Mouse (Mus musculus): ENCODE measurements around the gene Fam20a. TPM values are rescaled to one million over a fixed set of nuclear protein-coding genes. Genes with fewer than 3 reads are reported as not detected.
A peak's percentile ranks its signal among the peaks of the same experiment; 100 is the strongest.

Gene Fam20a
- 3.0 and 3.4 TPM in 2 replicates for polyA plus RNA-seq (2012; rRNA removed)
- polyA plus RNA-seq (2014; fragmentation: Nextera tagmentation; extraction: Ambion mirVana), result 3.8 and 4.1 TPM in 2 replicates

DNA sequence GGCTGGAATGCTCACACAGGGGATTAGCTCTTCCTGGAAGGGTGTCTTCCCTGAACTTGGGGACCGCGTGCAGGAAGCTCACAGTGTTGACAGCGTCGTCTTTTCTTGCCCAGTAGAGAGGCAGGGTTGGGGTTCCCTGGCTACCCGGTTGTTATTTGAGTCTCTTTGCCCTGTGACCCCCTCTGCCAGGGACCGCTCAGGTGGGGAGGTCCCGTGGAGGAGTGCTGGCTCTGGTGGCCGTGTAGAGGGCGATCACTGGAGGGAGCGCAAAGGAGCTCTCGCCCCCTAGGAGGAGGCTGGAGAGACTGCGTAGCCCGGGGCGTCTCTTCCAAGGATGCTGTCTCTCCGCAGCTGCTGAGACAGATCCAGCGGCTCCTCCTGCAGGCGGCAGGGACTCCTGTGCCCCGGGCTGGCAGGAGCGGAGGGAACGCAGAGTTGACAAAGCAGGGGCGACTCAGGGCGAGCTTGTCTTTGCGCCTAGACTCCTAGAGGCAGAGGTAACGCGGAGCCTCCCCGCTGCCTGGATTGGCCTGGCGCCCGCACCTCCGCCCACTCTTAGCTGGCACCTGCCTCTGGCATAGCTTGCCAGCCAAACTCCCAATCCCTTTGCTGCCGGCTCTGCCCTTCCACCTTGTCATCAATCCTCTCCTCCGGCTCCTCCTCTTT lies at the start of gene Fam20a:
Gene Fam20a, minus strand, starts transcription at position 499 of the 666 bp plus-strand sequence.
- Histone ChIP-seq H3K9ac (replicated peaks) (no peak within 1 kb of the TSS), H3K9me3 (ENCODE audit: control insufficient read depth, low read length) (no peaks in the 10 kb centered on the region), H3K27me3 (ENCODE audit: control insufficient read depth, insufficient read depth, low read length) (peaks cover 8% of the 10 kb centered on the region; the same call in 1 of the 2 replicates), H3K4me3 (ENCODE audit: insufficient read depth in 1 of 2, low read depth in 2 of 2, low read length in 2 of 2) (peak within 1 kb of the TSS; percentile 23 to 41), H3K36me3 (replicated peaks; ENCODE audit: control insufficient read depth, insufficient read depth, low read depth) (no peaks in the 10 kb centered on the region), H3K27ac (no peak within 1 kb of the TSS; the same call in 1 of the 2 replicates), H3K4me2 (ENCODE audit: low read depth) (peak within 1 kb of the TSS; percentile 40), H3K4me1 (replicated peaks; ENCODE audit: control insufficient read depth in 2 of 2, insufficient read depth in 2 of 2, low read length in 1 of 2) (peaks cover 0 to 11% of the 10 kb centered on the region in 2 experiments; a peak in 1 of 4 replicates)
- DNase-seq (ENCODE audit: low read depth in 3 of 3, low spot score in 3 of 3), result no peak
- 2% methylated on average over 31 of the region's 31 CpGs for WGBS (ENCODE audit: insufficient replicate concordance)
- TF ChIP-seq EP300 (IDR thresholded peaks at IDR 0.05; ENCODE audit: low read depth) (no peak), CTCF (IDR thresholded peaks at IDR 0.05; ENCODE audit: low read depth) (0 out of 2 replicates have a peak, but pooled peaks have one; percentile 2)
- ATAC-seq (ENCODE audit: insufficient read depth), result no peak

DNA sequence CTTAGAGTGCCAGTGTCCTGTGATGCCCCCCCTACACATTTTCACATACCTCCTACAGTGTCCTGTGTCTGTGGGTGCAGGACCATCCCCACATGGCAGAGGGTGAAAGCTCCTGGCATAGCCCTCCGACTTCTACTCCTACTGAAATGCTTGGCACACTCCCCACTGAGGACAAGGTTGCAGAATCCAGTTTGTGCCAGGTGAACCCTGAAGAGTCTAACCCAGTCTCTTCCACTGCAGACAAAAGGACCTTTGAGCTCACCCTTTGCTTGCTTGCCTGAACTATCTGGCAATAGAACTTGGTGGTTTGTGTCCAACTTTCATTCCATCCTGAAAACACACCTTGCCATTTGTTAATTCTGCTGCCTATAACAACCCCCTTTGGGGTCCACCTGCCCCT lies 49.3 kb upstream of the Fam20a start:
- 42% methylated on average over 1 of the region's 1 CpGs for WGBS (ENCODE audit: insufficient replicate concordance)
- no peak for TF ChIP-seq EP300 (IDR thresholded peaks at IDR 0.05; ENCODE audit: low read depth)
- TF ChIP-seq CTCF (IDR thresholded peaks at IDR 0.05; ENCODE audit: low read depth), result no peak
- no peak overlapping the region for H3K4me2 ChIP-seq (ENCODE audit: low read depth)
- no peak overlapping the region for H3K9ac ChIP-seq (replicated peaks)
- peaks cover 0 to 2% of the 10 kb centered on the region in 2 experiments; a peak in 1 of 4 replicates for H3K4me1 ChIP-seq (replicated peaks; ENCODE audit: control insufficient read depth in 2 of 2, insufficient read depth in 2 of 2, low read length in 1 of 2)
- H3K27ac ChIP-seq, result no peak overlapping the region
- no peak for DNase-seq (ENCODE audit: low read depth in 3 of 3, low spot score in 3 of 3)
- no peaks in the 10 kb centered on the region for H3K9me3 ChIP-seq (ENCODE audit: control insufficient read depth, low read length)
- ATAC-seq (ENCODE audit: insufficient read depth), result no peak
- no peaks in the 10 kb centered on the region for H3K27me3 ChIP-seq (ENCODE audit: control insufficient read depth, insufficient read depth, low read length)
- no peak overlapping the region for H3K4me3 ChIP-seq (ENCODE audit: insufficient read depth in 1 of 2, low read depth in 2 of 2, low read length in 2 of 2)
- no peaks in the 10 kb centered on the region for H3K36me3 ChIP-seq (replicated peaks; ENCODE audit: control insufficient read depth, insufficient read depth, low read depth)

DNA sequence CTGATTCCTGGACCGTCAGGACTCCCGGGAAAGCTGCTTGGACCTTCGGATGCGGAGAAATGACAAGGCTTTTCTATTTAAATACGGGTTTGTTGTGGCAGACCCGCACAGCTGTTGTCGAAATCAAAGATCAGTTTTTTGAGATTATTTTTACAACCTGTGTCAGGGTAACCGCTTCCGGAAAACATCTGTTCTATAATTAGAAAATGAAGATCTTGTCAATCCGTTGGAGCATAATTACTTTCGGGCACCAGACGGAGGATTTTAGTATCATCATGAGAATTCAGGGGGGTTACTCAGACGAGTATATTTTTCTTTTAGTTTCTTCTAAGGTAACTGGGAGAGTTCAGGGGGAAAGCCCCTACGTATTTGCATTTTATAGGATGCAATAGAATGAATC lies 48.1 kb upstream of the Fam20a start:
- H3K4me3 ChIP-seq (ENCODE audit: insufficient read depth in 1 of 2, low read depth in 2 of 2, low read length in 2 of 2), result no peak overlapping the region
- WGBS (ENCODE audit: insufficient replicate concordance), result 73% methylated on average over 14 of the region's 14 CpGs
- no peak overlapping the region for H3K4me2 ChIP-seq (ENCODE audit: low read depth)

DNA sequence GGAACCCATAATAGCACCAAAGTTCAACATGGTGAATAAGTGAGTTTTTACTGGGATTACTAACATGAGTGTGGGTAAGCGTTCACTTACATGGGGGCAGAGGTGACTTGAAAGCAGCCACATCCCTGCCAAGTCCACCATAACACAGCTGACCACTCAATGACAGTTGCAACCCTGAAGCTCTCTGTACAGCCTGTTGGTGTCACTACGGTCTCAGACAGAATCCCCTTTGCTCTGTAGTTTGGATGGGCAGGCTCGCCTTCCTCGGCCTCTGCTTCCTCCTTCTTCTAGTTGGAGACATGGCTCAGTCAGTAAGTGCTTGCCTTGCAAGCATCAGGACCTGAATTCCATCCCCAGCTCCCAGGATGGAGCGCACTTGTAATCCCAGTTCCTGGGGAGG lies 47.0 kb upstream of the Fam20a start:
- TF ChIP-seq CTCF (IDR thresholded peaks at IDR 0.05; ENCODE audit: low read depth) (peak; percentile 14; the same call in 1 of the 2 replicates), EP300 (IDR thresholded peaks at IDR 0.05; ENCODE audit: low read depth) (no peak)
- DNase-seq (ENCODE audit: low read depth in 3 of 3, low spot score in 3 of 3), result no peak
- no peak overlapping the region for H3K4me2 ChIP-seq (ENCODE audit: low read depth)
- WGBS (ENCODE audit: insufficient replicate concordance), result 62% methylated on average over 5 of the region's 5 CpGs
- no peak overlapping the region for H3K27ac ChIP-seq
- ATAC-seq (ENCODE audit: insufficient read depth), result no peak
- H3K4me1 ChIP-seq (replicated peaks; ENCODE audit: control insufficient read depth in 2 of 2, insufficient read depth in 2 of 2, low read length in 1 of 2), result peaks cover 0 to 2% of the 10 kb centered on the region in 2 experiments; a peak in 1 of 4 replicates
- no peaks in the 10 kb centered on the region for H3K27me3 ChIP-seq (ENCODE audit: control insufficient read depth, insufficient read depth, low read length)
- no peaks in the 10 kb centered on the region for H3K36me3 ChIP-seq (replicated peaks; ENCODE audit: control insufficient read depth, insufficient read depth, low read depth)
- no peak overlapping the region for H3K4me3 ChIP-seq (ENCODE audit: insufficient read depth in 1 of 2, low read depth in 2 of 2, low read length in 2 of 2)
- H3K9me3 ChIP-seq (ENCODE audit: control insufficient read depth, low read length), result no peaks in the 10 kb centered on the region
- no peak overlapping the region for H3K9ac ChIP-seq (replicated peaks)

More for the DNA sequence above, 48.1 kb upstream of the Fam20a start:
- Histone ChIP-seq H3K9ac (replicated peaks) (no peak overlapping the region), H3K27ac (no peak overlapping the region), H3K27me3 (ENCODE audit: control insufficient read depth, insufficient read depth, low read length) (no peaks in the 10 kb centered on the region), H3K36me3 (replicated peaks; ENCODE audit: control insufficient read depth, insufficient read depth, low read depth) (no peaks in the 10 kb centered on the region), H3K4me1 (replicated peaks; ENCODE audit: control insufficient read depth in 2 of 2, insufficient read depth in 2 of 2, low read length in 1 of 2) (peaks cover 0 to 2% of the 10 kb centered on the region in 2 experiments; a peak in 1 of 4 replicates), H3K9me3 (ENCODE audit: control insufficient read depth, low read length) (no peaks in the 10 kb centered on the region)
- ATAC-seq (ENCODE audit: insufficient read depth) (no peak), DNase-seq (ENCODE audit: low read depth in 3 of 3, low spot score in 3 of 3) (no peak)
- no peak for TF ChIP-seq EP300 (IDR thresholded peaks at IDR 0.05; ENCODE audit: low read depth)

DNA sequence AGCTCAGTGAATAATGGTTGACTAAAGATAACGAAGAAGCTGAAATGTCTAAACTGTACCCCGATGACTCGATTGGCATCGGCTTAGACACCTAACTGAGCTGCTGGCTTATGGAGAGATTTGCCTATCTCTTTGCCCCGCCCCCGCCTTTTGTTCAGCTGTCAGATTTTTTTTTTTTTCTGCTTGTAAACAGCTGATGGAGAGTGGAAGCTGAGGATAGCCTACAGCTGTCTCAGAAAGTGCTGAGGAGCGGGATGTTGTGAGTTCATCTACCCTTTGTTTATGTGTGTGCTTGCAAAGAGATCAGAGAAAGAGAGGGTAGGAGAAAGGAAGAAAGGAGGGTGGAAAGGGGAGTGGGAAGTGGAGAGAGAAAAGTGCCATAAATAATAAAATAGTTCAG lies 38.0 kb upstream of the Fam20a start:
- DNase-seq (ENCODE audit: low read depth in 3 of 3, low spot score in 3 of 3) (no peak), ATAC-seq (ENCODE audit: insufficient read depth) (no peak)
- Histone ChIP-seq H3K27ac (no peak overlapping the region), H3K9me3 (ENCODE audit: control insufficient read depth, low read length) (no peaks in the 10 kb centered on the region), H3K9ac (replicated peaks) (no peak overlapping the region), H3K27me3 (ENCODE audit: control insufficient read depth, insufficient read depth, low read length) (no peaks in the 10 kb centered on the region), H3K4me3 (ENCODE audit: insufficient read depth in 1 of 2, low read depth in 2 of 2, low read length in 2 of 2) (no peak overlapping the region), H3K4me1 (replicated peaks; ENCODE audit: control insufficient read depth in 2 of 2, insufficient read depth in 2 of 2, low read length in 1 of 2) (no peaks in the 10 kb centered on the region), H3K36me3 (replicated peaks; ENCODE audit: control insufficient read depth, insufficient read depth, low read depth) (no peaks in the 10 kb centered on the region), H3K4me2 (ENCODE audit: low read depth) (no peak overlapping the region)
- 68% methylated on average over 7 of the region's 7 CpGs for WGBS (ENCODE audit: insufficient replicate concordance)
- TF ChIP-seq EP300 (IDR thresholded peaks at IDR 0.05; ENCODE audit: low read depth) (no peak), CTCF (IDR thresholded peaks at IDR 0.05; ENCODE audit: low read depth) (no peak)

Data from liver, embryonic 14.5 days (tissue).